Mouse (Mus musculus) thymus, adult 2 months (tissue): ENCODE data around the gene Klhl30. TPM values are rescaled to one million over a fixed set of nuclear protein-coding genes. Genes with fewer than 3 reads are reported as not detected.

Experiments
- DNase-seq: peaks from one replicate; pipeline ENCODE4 v3.0.0; 2021
- H3K27ac ChIP-seq: fragments of 200-500 bp; 2 replicates; pipeline ENCODE4 v1.5.1; 2012; ENCODE audit warnings: low read length, control low read depth; ENCODE audit not compliant: control insufficient read depth, insufficient read depth
- H3K27me3 ChIP-seq: fragments of 200-500 bp; 2 replicates; pipeline ENCODE4 v1.6.1; 2012; ENCODE audit warnings: mild to moderate bottlenecking, low read length, moderate library complexity, mixed read lengths; ENCODE audit not compliant: control insufficient read depth, insufficient read depth
- H3K36me3 ChIP-seq: fragments of 200-500 bp; 2 replicates; pipeline ENCODE4 v1.6.1; 2012; ENCODE audit warnings: mild to moderate bottlenecking, low read length, moderate library complexity; ENCODE audit not compliant: control insufficient read depth, insufficient read depth
- H3K4me1 ChIP-seq: fragments of 200-500 bp; replicated peaks from 2 replicates; pipeline ENCODE4 v1.6.1; 2012; ENCODE audit warnings: low read length; ENCODE audit not compliant: control insufficient read depth, insufficient read depth
- H3K4me3 ChIP-seq: fragments of 200-500 bp; 2 replicates; pipeline ENCODE4 v1.5.1; 2012; ENCODE audit warnings: mild to moderate bottlenecking, low read length, control low read depth, moderate library complexity; ENCODE audit not compliant: control insufficient read depth, insufficient read depth
- CTCF ChIP-seq: fragments of 200-500 bp; IDR thresholded peaks from 2 replicates; pipeline ENCODE4 v1.5.1; 2012; ENCODE audit warnings: mild to moderate bottlenecking, control low read depth, low read length, moderate library complexity, borderline replicate concordance; ENCODE audit not compliant: control insufficient read depth, poor library complexity, insufficient read depth; ENCODE audit errors: extremely low read depth
- POLR2A ChIP-seq: fragments of 200-500 bp; IDR thresholded peaks from 2 replicates; pipeline ENCODE4 v1.6.1; 2012; ENCODE audit warnings: mild to moderate bottlenecking, low read length, control low read depth, moderate library complexity; ENCODE audit not compliant: control insufficient read depth, poor library complexity, insufficient read depth; ENCODE audit errors: extremely low read depth
- WGBS: fragments of 180-500 bp; shearing (Covaris S2); methylation state at CpG from one replicate; pipeline ENCODE4 v1.1.7; 2018; 5-methylcytosine and 5-hydroxymethylcytosine counted together
- polyA plus RNA-seq: library from polyadenylated mRNA; depleted of rRNA; stranded (reverse); fragments of >200 nt; gene quantifications from 2 replicates; pipeline ENCODE4 v1.2.3, GENCODE M21; 2012

The Klhl30 gene
- polyA plus RNA-seq, 1 experiment = 4.0 TPM

DNA sequence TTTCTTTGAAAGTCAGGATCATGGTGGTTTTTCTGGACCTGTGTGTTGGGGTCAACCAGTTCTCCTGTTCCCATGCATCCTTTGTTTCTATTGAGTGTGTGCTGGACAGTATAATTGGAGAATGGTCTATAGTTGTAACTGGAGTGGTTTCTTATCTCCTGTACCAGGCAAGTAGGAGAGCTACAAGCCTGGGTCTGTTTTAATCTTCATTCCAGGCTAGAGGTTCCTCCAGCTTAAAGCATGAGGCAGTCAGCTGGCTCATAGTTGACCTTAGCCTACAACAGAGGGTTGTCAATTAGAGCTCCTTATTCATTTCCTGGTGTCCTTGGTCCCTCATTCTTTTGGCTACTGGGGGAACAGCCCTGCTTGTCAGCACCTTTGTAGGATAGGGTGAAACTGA, 17.2 kb upstream of the Klhl30 start:
- peaks cover 9% of the 10 kb centered on the region; the same call in 1 of the 2 replicates for H3K4me1 ChIP-seq
- no peaks in the 10 kb centered on the region for H3K27me3 ChIP-seq
- no peak overlapping the region for H3K27ac ChIP-seq

DNA sequence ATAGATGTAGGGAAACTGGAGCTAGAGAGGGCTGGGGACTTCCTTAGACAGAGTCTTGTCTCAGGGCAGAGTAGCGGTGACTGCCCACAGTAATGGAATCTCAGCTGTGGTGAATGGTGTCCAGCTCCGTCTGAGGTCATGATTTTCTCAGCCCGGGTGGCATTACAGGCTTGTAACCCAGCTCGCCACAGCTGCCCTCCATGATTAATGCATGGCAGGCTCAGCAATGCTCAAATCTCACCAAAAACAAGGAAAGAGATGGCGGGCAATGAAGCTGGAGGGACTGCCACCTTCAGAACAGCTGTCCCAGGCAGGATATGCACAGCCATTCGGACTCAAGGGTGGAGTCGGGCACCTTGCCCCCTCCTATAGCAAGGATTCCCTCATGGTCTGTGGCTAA, 13.5 kb upstream of the Klhl30 start:
- H3K36me3 ChIP-seq = no peaks in the 10 kb centered on the region
- peaks cover 5% of the 10 kb centered on the region; the same call in 1 of the 2 replicates for H3K4me1 ChIP-seq
- H3K4me3 ChIP-seq = no peak overlapping the region
- DNase-seq = no peak
- TF ChIP-seq CTCF (no peak), POLR2A (no peak)
- no peak overlapping the region for H3K27ac ChIP-seq
- WGBS = 81% methylated on average over 7 of the region's 7 CpGs
- no peaks in the 10 kb centered on the region for H3K27me3 ChIP-seq

More for the DNA sequence above, 17.2 kb upstream of the Klhl30 start:
- Histone ChIP-seq H3K36me3 (no peaks in the 10 kb centered on the region), H3K4me3 (no peak overlapping the region)
- no peak for TF ChIP-seq POLR2A
- no peak for TF ChIP-seq CTCF
- DNase-seq = no peak

DNA sequence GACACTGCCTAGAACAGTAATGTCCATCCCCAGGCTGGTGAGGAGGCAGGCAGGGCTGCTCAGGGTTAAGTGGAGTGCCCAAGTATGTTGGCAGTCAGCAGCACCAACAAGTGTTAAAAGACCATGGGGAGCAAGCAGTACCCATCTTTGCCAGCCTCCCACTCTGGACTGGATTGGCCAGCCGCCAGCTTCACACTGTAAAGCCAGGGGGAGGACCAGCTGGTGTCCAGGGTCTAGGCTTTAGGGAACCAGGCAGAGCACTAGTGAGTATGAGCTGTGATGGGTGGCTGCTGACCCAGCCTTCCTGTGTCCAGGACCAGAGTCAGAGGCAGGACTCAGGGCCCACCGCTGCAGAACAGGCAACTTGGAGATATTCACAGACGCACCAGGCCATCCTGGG, 6.8 kb upstream of the Klhl30 start:
- H3K4me3 ChIP-seq = no peak overlapping the region
- no peaks in the 10 kb centered on the region for H3K36me3 ChIP-seq
- H3K27me3 ChIP-seq = no peaks in the 10 kb centered on the region; the same call in 1 of the 2 replicates
- no peak for TF ChIP-seq POLR2A
- TF ChIP-seq CTCF = no peak
- 91% methylated on average over 3 of the region's 3 CpGs for WGBS
- H3K4me1 ChIP-seq = peaks cover 3% of the 10 kb centered on the region
- no peak for DNase-seq
- no peak overlapping the region for H3K27ac ChIP-seq

DNA sequence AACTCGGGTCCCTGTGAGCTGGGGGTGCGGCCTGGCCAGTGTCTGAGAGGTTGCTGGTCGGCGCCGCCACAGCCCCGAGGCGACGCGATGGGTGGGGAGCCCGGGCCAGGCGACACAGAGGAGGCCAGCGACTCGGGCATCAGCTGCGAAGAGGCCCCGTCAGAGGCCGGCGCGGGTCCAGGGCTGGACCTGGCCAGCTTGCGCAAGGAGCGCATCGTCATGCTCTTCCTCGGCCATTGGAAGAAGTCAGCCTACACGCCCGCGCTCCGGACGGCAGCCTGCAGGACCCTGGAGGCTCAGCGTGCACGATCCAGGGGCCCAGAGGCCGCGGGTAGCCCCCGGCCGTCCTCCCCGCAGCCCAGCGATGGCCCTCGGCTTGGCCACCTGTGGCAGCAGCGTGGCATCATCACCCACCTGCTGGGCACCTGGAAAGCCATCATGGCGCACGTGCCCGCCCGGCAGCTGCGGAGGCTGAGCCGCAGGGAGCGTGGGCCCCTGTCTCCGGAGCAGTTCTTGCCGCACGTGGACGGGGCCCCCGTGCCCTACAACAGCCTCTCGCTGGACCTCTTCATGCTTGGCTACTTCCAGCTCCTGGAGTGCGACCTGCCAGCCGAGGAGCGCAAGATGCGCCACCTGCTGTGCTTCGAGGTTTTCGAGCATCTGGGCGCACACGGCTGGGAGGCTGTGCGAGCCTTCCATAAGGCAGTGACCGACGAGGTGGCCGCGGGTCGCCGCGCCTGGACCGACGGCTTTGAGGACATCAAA, 5.7 kb upstream of the Klhl30 start:
- TF ChIP-seq POLR2A = no peak
- no peak for TF ChIP-seq CTCF
- Histone ChIP-seq H3K27ac (no peak overlapping the region), H3K4me3 (no peak overlapping the region), H3K27me3 (no peaks in the 10 kb centered on the region; the same call in 1 of the 2 replicates), H3K4me1 (peaks cover 3% of the 10 kb centered on the region), H3K36me3 (no peaks in the 10 kb centered on the region)
- WGBS = 7% methylated on average over 68 of the region's 68 CpGs
- DNase-seq = no peak

DNA sequence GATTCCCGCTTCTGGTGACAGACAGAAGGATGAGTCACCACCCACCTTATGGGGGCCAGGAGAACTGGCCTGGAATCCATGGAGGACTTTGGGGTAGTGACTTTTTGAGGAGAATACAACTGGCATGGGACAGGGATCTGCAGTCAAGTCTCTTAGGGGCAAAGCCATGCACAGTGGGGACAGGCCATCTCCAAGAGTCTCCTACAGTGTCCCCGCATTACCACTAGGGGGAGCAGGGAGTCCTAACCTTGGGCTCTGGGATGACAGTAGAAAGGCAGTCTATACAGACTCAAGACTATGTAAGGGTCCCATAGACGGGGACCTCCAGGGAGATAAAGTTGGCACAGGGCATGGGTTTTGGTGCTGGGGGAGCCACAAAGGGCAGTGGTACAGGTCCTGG, 3.9 kb upstream of the Klhl30 start:
- TF ChIP-seq CTCF (peak; percentile 60; the same call in 1 of the 2 replicates), POLR2A (no peak)
- WGBS = 38% methylated on average over 3 of the region's 3 CpGs
- DNase-seq = peak; percentile 67
- Histone ChIP-seq H3K27me3 (no peaks in the 10 kb centered on the region; the same call in 1 of the 2 replicates), H3K36me3 (no peaks in the 10 kb centered on the region), H3K27ac (no peak overlapping the region), H3K4me1 (peaks cover 15% of the 10 kb centered on the region), H3K4me3 (no peak overlapping the region)

DNA sequence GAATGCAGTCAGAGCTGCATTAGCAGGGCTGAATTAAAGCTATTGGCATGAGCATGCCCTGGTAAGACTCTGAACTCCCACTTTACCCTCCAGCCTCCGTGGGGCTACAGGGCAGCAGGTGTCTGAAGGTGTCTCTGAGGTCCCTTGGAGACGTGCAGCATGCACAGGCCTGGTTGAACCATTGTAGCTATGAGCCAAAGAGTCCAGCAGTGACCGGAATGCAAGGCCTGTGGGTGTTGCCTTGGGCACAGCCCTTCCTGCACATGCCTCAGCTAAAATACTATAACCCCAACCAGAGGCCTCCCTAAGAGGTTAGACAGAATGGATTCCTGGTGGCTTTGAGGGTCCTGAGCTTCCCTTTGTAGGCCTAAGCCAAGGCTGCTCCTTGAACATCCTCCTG, 433 bp downstream of the Klhl30 start:
- no peak for DNase-seq
- Histone ChIP-seq H3K4me1 (peaks cover 17% of the 10 kb centered on the region), H3K27ac (no peak overlapping the region), H3K27me3 (no peaks in the 10 kb centered on the region; the same call in 1 of the 2 replicates), H3K4me3 (no peak overlapping the region), H3K36me3 (no peaks in the 10 kb centered on the region)
- 69% methylated on average over 3 of the region's 3 CpGs for WGBS
- TF ChIP-seq POLR2A = no peak
- no peak for TF ChIP-seq CTCF
